Mouse (Mus musculus) kidney, embryonic 14.5 days (tissue): ENCODE measurements at regions not wholly inside any gene's neighbourhood (a gene's known extent, or its start where the extent isn't known, plus 50 kb on each side); places are given as distances from the start of the nearest gene placed in this dataset.

Experiments used
- ATAC-seq: fragments of 200-750 bp; cut with Nextera tagmentation; 2 replicates; pipeline ENCODE4 v1.8.0; 2017; ENCODE audit warnings: moderate number of reproducible peaks, mild to moderate bottlenecking, moderate TSS enrichment, moderate library complexity; ENCODE audit not compliant: low FRiP score, low TSS enrichment
- H3K27ac ChIP-seq: fragments of 300-500 bp; sonication (generic); 2 replicates; pipeline ENCODE4 v1.5.1; 2014; ENCODE audit warnings: low read depth, mild to moderate bottlenecking, low read length, moderate library complexity, mixed read lengths
- H3K27me3 ChIP-seq: fragments of 300-500 bp; sonication (generic); 2 replicates; pipeline ENCODE4 v1.6.1; 2014; ENCODE audit warnings: mild to moderate bottlenecking, low read length; ENCODE audit not compliant: control insufficient read depth, insufficient read depth
- H3K36me3 ChIP-seq: fragments of 300-500 bp; sonication (generic); 2 replicates; pipeline ENCODE4 v1.6.1; 2014; ENCODE audit warnings: low read length, mixed read lengths; ENCODE audit not compliant: control insufficient read depth, insufficient read depth
- H3K4me1 ChIP-seq: fragments of 300-500 bp; sonication (generic); 2 replicates; pipeline ENCODE4 v1.6.1; 2014; ENCODE audit warnings: low read length, mixed read lengths; ENCODE audit not compliant: control insufficient read depth, insufficient read depth
- H3K4me2 ChIP-seq: fragments of 300-500 bp; sonication (generic); replicated peaks from 2 replicates; pipeline ENCODE4 v1.6.1; 2014; ENCODE audit warnings: low read depth, mild to moderate bottlenecking, low read length
- H3K4me3 ChIP-seq: fragments of 300-500 bp; sonication (generic); 2 replicates; pipeline ENCODE4 v1.5.1; 2014; ENCODE audit warnings: mild to moderate bottlenecking, low read length
- H3K9ac ChIP-seq: fragments of 300-500 bp; sonication (generic); 2 replicates; pipeline ENCODE4 v1.6.1; 2014; ENCODE audit warnings: low read depth, mild to moderate bottlenecking, low read length, moderate library complexity
- H3K9me3 ChIP-seq: fragments of 300-500 bp; sonication (generic); 2 replicates; pipeline ENCODE4 v1.6.1; 2016; ENCODE audit warnings: low read length; ENCODE audit not compliant: control insufficient read depth
- WGBS: fragments of 180-500 bp; shearing (Covaris S2); extraction: QIAGEN DNeasy Blood & Tissue Kit; methylation state at CpG from one replicate; pipeline ENCODE4 v1.1.7; 2014; 5-methylcytosine and 5-hydroxymethylcytosine counted together

DNA sequence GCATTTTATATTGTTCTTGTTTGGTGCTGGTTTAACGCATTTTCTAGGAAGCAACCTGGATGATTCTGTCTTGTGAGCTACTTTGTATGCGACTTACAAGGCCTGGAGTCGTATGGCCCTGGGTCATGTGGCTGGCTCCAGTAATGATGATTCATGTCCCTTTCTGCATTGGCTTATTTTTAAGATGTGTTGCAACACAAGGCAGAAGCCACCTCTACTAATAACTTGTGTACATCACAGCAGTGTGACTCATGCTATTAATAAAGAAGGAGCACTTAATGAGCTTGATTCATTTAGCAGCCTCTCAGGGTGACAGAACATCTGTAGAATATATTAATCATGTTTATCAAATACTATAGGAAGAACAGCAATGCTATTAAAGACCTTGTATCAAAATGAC is 84.0 kb downstream of the Slc5a7 start:
- no peaks in the 10 kb centered on the region for H3K27me3 ChIP-seq
- no peak overlapping the region for H3K9ac ChIP-seq
- H3K4me3 ChIP-seq = no peak overlapping the region
- no peaks in the 10 kb centered on the region for H3K9me3 ChIP-seq
- ATAC-seq = no peak
- no peaks in the 10 kb centered on the region for H3K4me1 ChIP-seq
- no peak overlapping the region for H3K27ac ChIP-seq
- H3K4me2 ChIP-seq = no peak overlapping the region
- WGBS = 76% methylated on average over 3 of the region's 3 CpGs
- H3K36me3 ChIP-seq = no peaks in the 10 kb centered on the region

- no peak overlapping the region for H3K27ac ChIP-seq
- no peak overlapping the region for H3K9ac ChIP-seq
- H3K4me2 ChIP-seq = no peak overlapping the region
- no peaks in the 10 kb centered on the region for H3K4me1 ChIP-seq
- WGBS = 67% methylated on average over 3 of the region's 3 CpGs
- no peak overlapping the region for H3K4me3 ChIP-seq
- ATAC-seq = no peak
- no peaks in the 10 kb centered on the region for H3K9me3 ChIP-seq
- H3K36me3 ChIP-seq = no peaks in the 10 kb centered on the region
- no peaks in the 10 kb centered on the region for H3K27me3 ChIP-seq
Measured at GRCm38 (mm10) chr17:54201710-54202109, 97.1 kb downstream of the Slc5a7 start.

DNA sequence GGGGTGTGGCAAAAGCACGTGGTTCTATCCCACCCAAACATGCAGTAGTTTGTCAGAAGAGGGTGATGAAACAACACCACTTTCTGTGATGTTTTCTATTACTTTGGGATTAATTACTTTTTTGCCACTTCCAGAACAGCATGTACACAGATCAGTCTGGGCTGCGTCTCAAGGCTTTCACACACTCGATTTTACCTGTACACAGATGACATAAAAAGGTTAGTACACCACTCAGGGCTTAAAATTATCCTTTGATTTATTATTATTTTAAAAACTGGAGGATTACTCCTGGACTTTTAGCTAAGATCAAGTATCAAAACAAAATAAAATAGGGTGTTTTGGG is 106.6 kb downstream of the Slc5a7 start:
- no peak overlapping the region for H3K9ac ChIP-seq
- H3K27ac ChIP-seq = no peak overlapping the region
- no peaks in the 10 kb centered on the region for H3K9me3 ChIP-seq
- H3K36me3 ChIP-seq = no peaks in the 10 kb centered on the region
- no peaks in the 10 kb centered on the region for H3K4me1 ChIP-seq
- no peaks in the 10 kb centered on the region for H3K27me3 ChIP-seq
- H3K4me2 ChIP-seq = no peak overlapping the region
- no peak for ATAC-seq
- H3K4me3 ChIP-seq = no peak overlapping the region
- WGBS = 61% methylated on average over 3 of the region's 3 CpGs

DNA sequence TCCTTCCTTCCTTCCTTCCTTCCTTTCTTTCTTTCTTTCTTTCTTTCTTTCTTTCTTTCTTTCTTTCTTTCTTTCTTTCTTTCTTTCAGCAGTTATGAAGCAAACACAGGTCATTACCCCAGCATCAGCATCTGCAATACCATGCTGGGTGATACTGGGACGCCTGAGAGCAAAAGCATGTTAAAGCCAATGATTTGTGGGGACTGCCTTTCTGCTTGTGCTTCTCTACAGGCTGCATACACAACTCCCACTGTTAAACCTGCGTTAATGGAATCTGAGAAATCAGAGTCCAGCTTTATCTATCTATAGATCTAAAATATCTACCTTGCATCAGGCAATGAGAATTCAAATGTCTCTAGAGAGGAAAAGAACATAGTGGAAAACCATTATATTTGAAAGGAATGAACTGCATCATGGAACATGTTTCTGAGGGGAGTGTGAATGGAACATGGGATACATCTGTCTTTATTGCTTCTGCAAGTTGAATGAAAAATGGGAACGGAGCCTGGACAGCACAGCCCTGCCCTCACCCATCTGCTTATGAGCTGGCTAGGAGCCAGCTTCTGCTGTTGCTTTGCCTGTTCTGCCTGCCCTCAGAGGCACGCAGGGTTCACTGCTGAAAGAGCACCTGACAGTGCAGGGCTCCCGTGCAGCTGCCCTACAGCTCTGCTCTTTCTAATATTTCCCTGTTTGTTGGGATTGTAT is 107.2 kb downstream of the Slc5a7 start:
- WGBS = 39% methylated on average over 5 of the region's 5 CpGs
- Histone ChIP-seq H3K36me3 (no peaks in the 10 kb centered on the region), H3K9ac (no peak overlapping the region), H3K4me1 (no peaks in the 10 kb centered on the region), H3K27ac (no peak overlapping the region), H3K27me3 (no peaks in the 10 kb centered on the region), H3K4me2 (no peak overlapping the region), H3K9me3 (no peaks in the 10 kb centered on the region), H3K4me3 (no peak overlapping the region)
- ATAC-seq = peak; percentile 68; the same call in 1 of the 2 replicates

- no peak overlapping the region for H3K4me2 ChIP-seq
- no peaks in the 10 kb centered on the region for H3K36me3 ChIP-seq
- no peak overlapping the region for H3K9ac ChIP-seq
- no peak overlapping the region for H3K4me3 ChIP-seq
- no peak; the same call in 1 of the 2 replicates for ATAC-seq
- H3K4me1 ChIP-seq = no peaks in the 10 kb centered on the region
- H3K27ac ChIP-seq = no peak overlapping the region
- no peaks in the 10 kb centered on the region for H3K9me3 ChIP-seq
- H3K27me3 ChIP-seq = no peaks in the 10 kb centered on the region
Measured at GRCm38 (mm10) chr17:54188997-54189553, 109.8 kb downstream of the Slc5a7 start.

DNA sequence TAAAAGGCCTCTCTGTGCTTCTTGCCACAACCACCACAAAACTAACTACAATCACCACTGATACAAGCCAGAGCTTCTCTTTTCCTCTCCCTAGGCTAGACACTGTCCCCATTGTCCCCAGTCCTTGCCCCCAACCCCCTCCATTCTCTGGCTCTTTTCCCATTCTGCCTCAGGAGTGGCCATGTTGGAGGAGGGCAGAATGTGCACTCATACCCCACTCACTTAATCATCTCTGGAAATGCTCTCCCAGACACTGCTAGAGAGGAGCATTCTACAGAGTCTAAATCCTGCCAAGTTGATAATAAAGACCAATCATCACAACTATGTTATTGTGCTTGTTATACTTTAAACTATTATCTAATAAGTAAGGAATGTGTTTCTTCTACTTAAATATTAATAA is 116.8 kb downstream of the Slc5a7 start:
- Histone ChIP-seq H3K9ac (no peak overlapping the region), H3K36me3 (no peaks in the 10 kb centered on the region), H3K4me3 (no peak overlapping the region), H3K4me2 (no peak overlapping the region), H3K27ac (no peak overlapping the region), H3K9me3 (no peaks in the 10 kb centered on the region), H3K4me1 (no peaks in the 10 kb centered on the region), H3K27me3 (no peaks in the 10 kb centered on the region)
- ATAC-seq = no peak

DNA sequence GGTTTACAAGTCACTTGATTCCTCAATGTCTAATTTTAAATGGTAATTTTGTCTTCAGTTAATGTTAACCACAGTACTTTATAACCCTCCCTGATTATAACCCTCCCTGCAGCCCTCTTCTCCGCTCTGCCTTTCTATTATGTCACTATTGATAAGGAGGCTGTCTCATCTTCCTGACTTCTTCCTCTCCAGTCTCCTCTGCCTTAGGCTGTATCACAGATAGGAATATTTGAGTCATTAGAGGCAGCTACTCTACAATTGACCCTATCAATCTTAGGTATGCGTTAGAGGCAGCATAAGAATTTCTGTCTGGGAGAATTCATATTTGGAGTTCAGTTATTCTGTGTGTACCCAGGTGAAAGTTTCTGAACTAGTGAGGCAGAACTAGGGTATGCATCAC is 118.3 kb downstream of the Slc5a7 start:
- Histone ChIP-seq H3K27ac (no peak overlapping the region), H3K9ac (no peak overlapping the region), H3K4me3 (no peak overlapping the region), H3K4me1 (no peaks in the 10 kb centered on the region), H3K27me3 (no peaks in the 10 kb centered on the region), H3K36me3 (no peaks in the 10 kb centered on the region), H3K9me3 (no peaks in the 10 kb centered on the region), H3K4me2 (no peak overlapping the region)
- ATAC-seq = no peak
- 84% methylated on average over 2 of the region's 2 CpGs for WGBS

- WGBS = 74% methylated on average over 1 of the region's 1 CpGs
Measured at GRCm38 (mm10) chr17:54170762-54171161, 128.1 kb downstream of the Slc5a7 start.

GRCm38 (mm10) chr17:54168039-54168438 is 130.8 kb downstream of the Slc5a7 start:
- ATAC-seq = peak; percentile 81; the same call in 1 of the 2 replicates
- no peaks in the 10 kb centered on the region for H3K9me3 ChIP-seq
- H3K9ac ChIP-seq = no peak overlapping the region
- no peaks in the 10 kb centered on the region for H3K27me3 ChIP-seq
- no peak overlapping the region for H3K27ac ChIP-seq
- H3K36me3 ChIP-seq = no peaks in the 10 kb centered on the region
- H3K4me1 ChIP-seq = no peaks in the 10 kb centered on the region
- H3K4me2 ChIP-seq = no peak overlapping the region
- no peak overlapping the region for H3K4me3 ChIP-seq
- 10% methylated on average over 1 of the region's 1 CpGs for WGBS

More at GRCm38 (mm10) chr17:54170762-54171161, 128.1 kb downstream of the Slc5a7 start:
- Histone ChIP-seq H3K4me3 (no peak overlapping the region), H3K9me3 (no peaks in the 10 kb centered on the region), H3K27me3 (no peaks in the 10 kb centered on the region), H3K36me3 (no peaks in the 10 kb centered on the region), H3K27ac (no peak overlapping the region), H3K4me1 (no peaks in the 10 kb centered on the region), H3K4me2 (no peak overlapping the region), H3K9ac (no peak overlapping the region)
- ATAC-seq = no peak
